Mouse (Mus musculus) MN1 (cell line): ENCODE measurements around the gene Olfr853.

Experiments used
- DNase-seq: peaks from one replicate; pipeline ENCODE4 v3.0.0-alpha.2; 2016; ENCODE audit warnings: low spot score

Gene Olfr853

DNA sequence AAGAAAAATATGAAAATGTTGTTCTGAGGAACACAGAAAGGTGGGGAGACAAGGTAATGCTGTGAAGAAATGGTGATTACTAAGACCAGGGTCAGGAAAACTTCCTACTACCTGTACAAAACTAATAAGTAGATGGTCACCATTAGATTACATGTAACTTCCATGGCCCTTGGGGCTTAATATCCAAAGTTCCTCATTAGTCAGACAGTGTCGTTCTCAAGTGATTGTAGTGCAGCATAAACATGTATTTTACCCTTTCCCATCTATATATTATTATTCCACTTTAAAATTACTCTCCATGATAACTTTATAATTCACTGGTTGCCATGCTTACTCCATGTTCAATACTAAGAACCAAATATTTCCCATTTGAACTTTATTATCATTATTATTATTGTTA lies at the start of gene Olfr853:
Gene Olfr853, minus strand, starts transcription at position 101 of the 400 bp plus-strand sequence.
- DNase-seq, result no peak

DNA sequence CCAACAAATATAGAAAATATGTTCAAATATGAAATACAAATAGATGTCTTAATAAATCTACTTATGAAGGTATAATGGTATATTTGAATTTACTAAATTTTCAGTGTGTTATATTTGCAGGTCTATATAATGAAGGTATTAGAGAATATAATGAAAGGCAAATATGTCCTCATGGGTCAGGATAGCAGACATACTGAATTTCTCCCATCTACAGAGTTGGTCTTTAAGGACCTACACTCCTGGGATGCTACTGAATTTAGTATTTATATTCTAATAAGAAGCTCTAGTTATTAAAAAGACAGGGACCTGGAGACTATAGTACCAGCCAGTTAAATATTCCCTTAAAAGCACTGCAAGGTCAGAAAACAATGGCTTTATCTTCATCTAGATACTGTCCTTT lies 41.4 kb upstream of the Olfr853 start, which contains the start of gene Olfr855:
Gene Olfr855, plus strand, starts transcription at position 301 of the 400 bp plus-strand sequence.
- no peak for DNase-seq

DNA sequence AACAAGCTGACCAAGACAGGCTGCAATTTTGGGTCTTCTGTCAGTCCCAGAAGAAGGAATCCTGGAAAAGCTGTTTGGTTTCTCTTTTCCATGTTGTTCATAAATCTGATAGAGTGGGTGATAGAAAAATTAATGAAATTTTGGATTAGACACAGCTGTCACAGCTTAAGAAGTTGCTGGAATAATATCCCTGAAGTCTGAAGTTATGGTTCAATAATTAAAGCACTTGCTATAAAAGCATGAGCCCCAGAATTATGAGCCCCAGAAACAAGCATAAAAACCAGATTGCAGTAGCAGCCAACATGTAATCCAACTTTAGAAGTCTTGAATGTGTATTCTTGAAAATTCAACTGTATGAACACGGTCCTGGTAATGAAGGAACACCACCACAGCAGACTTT lies 26.4 kb upstream of the Olfr853 start, which contains the start of gene Olfr854:
Gene Olfr854, minus strand, starts transcription at position 101 of the 400 bp plus-strand sequence.
- DNase-seq, result no peak

DNA sequence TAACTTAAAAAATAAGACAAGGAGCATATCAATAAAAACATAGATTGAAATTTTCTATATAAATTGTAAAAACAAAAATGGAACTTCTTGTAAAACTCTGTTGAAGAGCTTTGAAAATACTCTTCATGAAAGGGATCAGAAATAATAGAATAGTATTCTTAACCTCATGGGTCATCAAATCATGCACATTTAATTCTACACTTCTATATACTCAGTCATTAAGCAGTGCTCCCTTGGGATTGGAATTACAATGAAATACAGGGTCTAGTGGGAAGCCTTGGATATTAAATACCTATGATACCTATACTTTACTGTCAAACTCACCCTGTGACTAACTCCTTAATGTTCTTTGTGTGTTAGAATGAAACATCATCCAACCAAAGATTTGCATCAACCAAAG lies 47.9 kb downstream of the Olfr853 start, which contains the start of gene Olfr851:
Gene Olfr851, plus strand, starts transcription at position 301 of the 400 bp plus-strand sequence.
- DNase-seq, result no peak
